Mouse (Mus musculus): Measurements from ENCODE around the gene Tom1.
A peak's percentile ranks its signal among the peaks of the same experiment; 100 is the strongest.

Gene Tom1

DNA sequence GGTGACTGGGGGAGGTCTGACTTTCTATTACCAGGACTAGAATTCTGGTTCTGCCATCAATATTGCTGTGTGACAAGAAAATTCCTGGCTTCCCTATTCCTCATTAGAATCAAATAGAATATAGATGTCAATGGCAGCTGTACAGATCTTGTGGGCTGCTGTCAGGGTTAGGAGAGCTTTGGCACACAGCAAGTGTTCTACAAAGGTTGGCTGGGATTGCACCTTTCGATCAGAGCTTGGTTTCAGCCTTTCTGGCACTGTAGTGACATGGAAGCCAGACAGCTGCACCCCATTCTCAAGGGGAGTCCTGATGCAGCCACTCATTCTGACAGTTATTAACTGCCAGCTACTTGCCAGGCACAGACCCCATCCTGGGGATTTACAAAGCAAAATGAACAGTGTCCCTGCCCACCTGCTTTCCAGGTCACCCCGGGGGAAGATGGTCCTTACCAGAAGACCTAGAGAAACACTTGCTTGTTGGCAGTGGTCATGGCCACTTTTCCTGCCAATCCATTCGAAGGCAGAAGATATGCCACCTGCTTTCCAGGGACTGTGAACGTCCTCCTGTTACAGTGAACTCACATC lies 57.4 kb downstream of the Tom1 start:
- DNase-seq (ENCODE audit: low spot score): no peak

DNA sequence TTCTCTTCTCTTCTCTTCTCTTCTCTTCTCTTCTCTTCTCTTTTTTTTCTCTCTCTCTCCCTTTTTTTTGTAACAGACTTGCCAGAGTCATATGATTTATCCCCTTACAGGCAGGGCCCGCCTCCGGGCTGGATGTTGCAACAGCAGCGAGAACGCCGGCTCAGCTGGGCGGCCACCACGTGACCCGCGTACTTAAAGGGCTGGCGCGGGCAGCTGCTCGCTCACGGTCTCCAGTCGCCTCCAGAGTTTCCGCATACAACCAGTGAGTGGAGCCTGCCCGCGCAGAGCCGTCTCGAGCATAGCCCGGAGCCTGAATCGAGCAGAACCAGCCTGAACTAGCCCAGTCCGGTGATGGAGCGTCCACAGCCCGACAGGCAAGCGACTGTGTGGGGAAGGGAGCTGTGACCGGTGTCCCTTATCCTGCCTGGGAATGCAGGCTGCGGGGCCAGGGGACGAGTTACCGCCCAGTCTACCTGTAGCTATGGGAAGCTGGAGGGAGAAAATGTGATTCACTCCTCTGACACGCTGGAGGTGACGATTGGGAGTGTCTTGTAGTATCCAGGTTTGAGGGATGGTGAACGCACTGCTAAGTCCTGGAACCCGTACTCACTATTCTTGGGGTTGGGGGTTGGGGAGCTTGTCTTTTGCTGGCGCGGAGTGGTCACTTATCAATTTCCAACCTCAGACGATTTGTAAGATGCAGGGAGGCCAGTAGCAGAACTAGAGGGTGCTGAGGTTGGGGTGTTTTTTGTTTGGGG lies 60.1 kb downstream of the Tom1 start, which contains the start of gene Hmox1:
Gene Hmox1, plus strand, starts transcription at position 223 of the 758 bp plus-strand sequence.
- DNase-seq (ENCODE audit: low spot score): peak; percentile 87

DNA sequence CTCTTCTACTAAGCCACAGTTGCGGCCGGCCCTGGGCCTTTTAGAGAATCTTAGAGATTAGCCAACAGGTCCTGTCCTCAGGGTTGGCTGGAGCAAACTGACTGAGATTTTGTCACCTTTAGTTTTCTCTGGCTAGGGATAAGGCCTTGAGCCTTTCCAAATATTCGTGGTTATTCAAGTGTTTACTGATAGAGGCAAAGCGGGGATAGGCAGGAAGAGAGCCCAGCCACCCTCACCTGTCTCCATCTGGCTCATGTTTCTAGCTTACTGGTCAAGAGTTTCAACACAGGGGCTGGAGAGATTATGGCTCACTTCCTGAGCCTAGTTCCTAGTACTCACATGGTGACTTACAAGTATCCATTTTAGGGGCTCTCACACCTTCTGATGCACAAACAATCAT lies 69.5 kb downstream of the Tom1 start:
- DNase-seq (ENCODE audit: low spot score): no peak

DNA sequence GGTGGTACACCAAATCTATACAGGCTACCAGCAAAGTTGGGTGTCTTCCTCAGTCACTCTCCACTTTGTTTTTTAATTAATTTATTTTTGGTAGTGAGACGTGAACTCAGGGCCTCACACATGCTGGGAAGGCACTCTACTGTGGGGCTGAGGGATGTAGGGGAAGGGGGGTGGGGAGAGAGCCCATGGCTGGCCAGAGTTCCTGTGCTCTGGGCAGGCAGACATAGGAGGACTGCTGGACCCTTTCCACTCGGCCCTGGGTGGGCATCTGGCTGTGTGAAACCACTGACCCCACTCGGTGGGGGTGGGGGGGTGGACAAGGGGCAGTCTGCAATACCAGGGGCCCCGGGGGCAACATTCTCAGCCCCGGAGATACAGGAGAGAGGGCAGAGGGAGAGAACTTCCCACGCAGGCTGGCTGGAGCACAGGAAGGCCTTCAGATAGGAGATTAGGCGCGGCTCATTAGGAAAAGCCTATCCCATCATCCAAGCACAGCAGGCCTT lies 69.9 kb downstream of the Tom1 start:
- no peak for DNase-seq (ENCODE audit: low spot score)

DNA sequence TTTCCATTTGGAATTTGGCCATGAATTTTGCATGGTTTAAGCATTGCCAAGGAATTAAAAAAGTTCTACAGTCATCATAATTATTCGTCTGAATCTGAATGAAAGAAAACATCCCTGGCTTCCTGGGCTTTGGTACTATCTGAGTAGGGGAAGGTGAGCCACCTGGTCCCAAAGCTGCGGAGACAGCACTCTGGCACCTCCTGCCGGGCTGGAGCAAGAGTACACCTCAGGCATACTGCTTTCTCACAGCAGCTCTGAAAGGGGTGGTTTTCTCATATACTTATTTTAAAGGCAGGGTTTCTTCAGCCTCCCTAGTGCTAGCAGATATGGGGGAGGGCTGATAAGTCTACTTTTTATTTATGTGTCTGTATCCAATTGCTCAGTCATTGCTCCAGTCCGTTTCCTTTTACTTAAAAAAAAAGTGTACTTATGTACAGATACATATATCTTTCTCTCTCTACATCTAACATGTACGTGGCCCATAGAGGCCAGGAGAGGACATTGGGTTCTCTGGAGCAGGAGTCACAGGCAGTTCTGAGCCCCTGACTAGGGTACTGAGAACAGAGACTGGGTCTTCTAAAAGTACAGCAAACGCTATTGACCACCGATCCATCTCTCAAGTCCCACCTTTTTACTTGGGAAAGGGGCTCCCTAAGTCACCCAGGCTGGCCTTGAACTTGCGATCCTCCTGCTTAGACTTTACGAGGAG lies 75.2 kb downstream of the Tom1 start:
- peak; percentile 84 for DNase-seq (ENCODE audit: low spot score)

DNA sequence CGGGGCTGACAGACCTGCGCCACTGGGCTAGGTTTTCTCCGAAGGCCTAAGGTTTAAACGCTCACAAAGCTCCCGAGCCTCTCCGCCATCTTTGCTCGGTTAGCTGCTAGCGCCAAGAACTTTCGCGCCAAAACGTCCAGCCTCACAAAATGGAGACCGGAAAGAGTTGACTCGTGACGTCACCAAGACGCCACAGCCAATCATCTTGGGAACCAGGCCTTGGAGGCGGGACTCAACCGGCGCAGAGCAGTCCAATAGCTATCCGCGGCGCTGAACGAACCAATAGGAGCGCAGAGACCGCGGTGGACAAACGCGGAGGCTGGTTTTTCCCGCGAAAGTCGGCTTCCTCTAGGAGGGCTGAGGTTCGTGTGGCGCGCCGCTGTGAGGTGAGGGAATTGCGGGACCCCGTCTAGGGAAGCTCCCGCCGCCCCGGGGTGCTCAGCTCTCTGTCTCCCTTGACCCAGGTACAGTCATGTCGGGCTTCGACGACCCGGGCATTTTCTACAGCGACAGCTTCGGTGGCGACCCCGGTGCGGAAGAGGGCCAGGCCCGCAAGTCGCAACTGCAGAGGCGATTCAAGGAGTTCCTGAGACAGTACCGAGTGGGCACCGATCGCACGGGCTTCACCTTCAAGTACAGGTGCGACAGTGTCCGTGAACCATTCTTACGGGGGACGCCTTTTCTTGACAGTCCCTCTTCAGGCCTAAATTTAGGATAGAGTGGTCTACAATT lies 75.9 kb downstream of the Tom1 start, which contains the start of gene Mcm5:
Gene Mcm5, plus strand, starts transcription at position 334 of the 732 bp plus-strand sequence.
- peak; percentile 100 for DNase-seq (ENCODE audit: low spot score)

DNA sequence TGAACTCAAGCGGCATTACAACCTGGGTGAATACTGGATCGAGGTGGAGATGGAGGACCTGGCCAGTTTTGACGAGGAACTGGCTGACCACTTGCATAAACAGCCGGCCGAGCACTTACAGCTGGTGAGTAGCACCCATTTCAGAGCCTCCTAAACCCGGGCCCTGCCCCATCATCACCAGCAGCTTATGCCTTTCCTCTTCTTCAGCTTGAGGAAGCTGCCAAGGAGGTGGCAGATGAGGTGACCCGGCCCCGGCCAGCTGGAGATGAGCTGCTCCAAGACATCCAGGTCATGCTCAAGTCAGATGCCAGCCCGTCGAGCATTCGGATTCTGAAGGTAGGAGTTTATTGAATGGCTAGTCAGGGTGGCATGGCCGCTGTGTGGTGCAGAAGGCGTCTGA lies 76.6 kb downstream of the Tom1 start:
- DNase-seq (ENCODE audit: low spot score): no peak

DNA sequence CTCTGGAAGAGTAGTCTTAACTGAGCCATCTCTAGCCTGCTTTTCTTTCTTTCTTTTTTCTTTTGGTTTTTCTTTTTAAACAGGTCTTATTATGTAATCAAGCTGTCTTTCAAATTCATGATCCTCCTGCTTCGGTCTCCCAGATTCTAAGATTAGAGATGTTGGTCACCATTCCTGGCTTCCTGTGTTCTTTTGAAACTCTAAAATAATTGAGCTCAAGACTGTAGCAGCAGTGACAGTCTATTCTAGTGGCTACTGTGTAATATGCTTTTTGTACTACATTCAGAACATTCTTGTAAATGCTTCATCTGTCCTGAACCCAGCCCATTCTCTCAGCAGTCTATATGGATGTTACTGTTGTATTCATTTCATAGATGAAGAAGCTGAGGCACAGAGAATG lies 85.0 kb downstream of the Tom1 start:
- DNase-seq (ENCODE audit: low spot score): no peak

DNA sequence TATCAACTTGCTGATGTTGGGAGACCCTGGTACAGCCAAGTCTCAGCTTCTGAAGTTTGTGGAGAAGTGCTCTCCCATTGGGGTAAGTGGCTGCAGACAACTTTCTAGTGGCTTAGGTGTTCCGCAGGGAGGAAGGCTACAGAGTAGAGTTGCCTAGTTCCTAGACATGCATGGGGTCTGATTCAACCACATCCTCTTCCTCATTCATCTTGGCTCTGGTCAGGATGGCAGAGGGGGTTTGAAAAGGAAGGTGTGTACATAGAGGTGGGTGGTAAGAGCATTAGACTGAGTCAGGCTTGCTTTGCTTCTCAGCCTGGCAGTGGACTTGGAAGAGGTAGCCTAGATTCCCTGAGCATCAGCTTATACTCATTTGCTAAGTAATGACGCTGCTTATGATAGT lies 85.8 kb downstream of the Tom1 start:
- DNase-seq (ENCODE audit: low spot score): no peak

Data from retina, embryonic 14.5 days (tissue).